Mouse (Mus musculus) embryonic facial prominence, embryonic 15.5 days (tissue): ENCODE data around the gene Tgm5. TPM values are rescaled to one million over a fixed set of nuclear protein-coding genes. Genes with fewer than 3 reads are reported as not detected.

Source experiments
- ATAC-seq: fragments of 200-750 bp; cut with Nextera tagmentation; 2 replicates; pipeline ENCODE4 v1.8.0; 2017; ENCODE audit warnings: low read depth, moderate TSS enrichment; ENCODE audit not compliant: insufficient number of reproducible peaks, low FRiP score, low TSS enrichment
- H3K27ac ChIP-seq: fragments of 300-500 bp; sonication (generic); replicated peaks from 2 replicates; pipeline ENCODE4 v1.5.1; 2015; ENCODE audit warnings: mild to moderate bottlenecking, inconsistent platforms
- H3K27me3 ChIP-seq: fragments of 300-500 bp; sonication (generic); 2 replicates; pipeline ENCODE4 v1.6.1; 2015; ENCODE audit warnings: inconsistent platforms
- H3K36me3 ChIP-seq: fragments of 300-500 bp; sonication (generic); 2 replicates; pipeline ENCODE4 v1.6.1; 2015; ENCODE audit warnings: mild to moderate bottlenecking, inconsistent platforms
- H3K4me1 ChIP-seq: fragments of 300-500 bp; sonication (generic); 2 replicates; pipeline ENCODE4 v1.6.1; 2015; ENCODE audit warnings: inconsistent platforms
- H3K4me2 ChIP-seq: fragments of 300-500 bp; sonication (generic); replicated peaks from 2 replicates; pipeline ENCODE4 v1.6.1; 2015; ENCODE audit warnings: mild to moderate bottlenecking, inconsistent platforms
- H3K4me3 ChIP-seq: fragments of 300-500 bp; sonication (generic); replicated peaks from 2 replicates; pipeline ENCODE4 v1.5.1; 2015; ENCODE audit warnings: mild to moderate bottlenecking, inconsistent platforms
- H3K9ac ChIP-seq: fragments of 300-500 bp; sonication (generic); 2 replicates; pipeline ENCODE4 v1.6.1; 2015; ENCODE audit warnings: inconsistent platforms
- H3K9me3 ChIP-seq: fragments of 300-500 bp; sonication (generic); replicated peaks from 2 replicates; pipeline ENCODE4 v1.6.1; 2016; ENCODE audit warnings: inconsistent platforms
- WGBS: fragments of 180-500 bp; shearing (Covaris S2); methylation state at CpG from one replicate; pipeline ENCODE4 v1.1.7; 2015; 5-methylcytosine and 5-hydroxymethylcytosine counted together
- polyA plus RNA-seq: library from polyadenylated mRNA; unstranded; fragments of >200 nt; fragmentation: Nextera tagmentation; extraction: Ambion mirVana; gene quantifications from 2 replicates; pipeline ENCODE4 v1.2.1, GENCODE M21; 2015

The Tgm5 gene
- polyA plus RNA-seq, 1 experiment from 2014 or later = 3.5 TPM

- no peak overlapping the region for H3K4me3 ChIP-seq
- no peak overlapping the region for H3K9ac ChIP-seq
- 86% methylated on average over 3 of the region's 3 CpGs for WGBS
- no peak for ATAC-seq
- no peak overlapping the region for H3K27ac ChIP-seq
- H3K4me1 ChIP-seq = no peaks in the 10 kb centered on the region
- H3K27me3 ChIP-seq = no peaks in the 10 kb centered on the region
- H3K36me3 ChIP-seq = no peaks in the 10 kb centered on the region
- H3K9me3 ChIP-seq = no peaks in the 10 kb centered on the region
- H3K4me2 ChIP-seq = no peak overlapping the region
Measured at GRCm38 (mm10) chr2:121088507-121088906, 2.9 kb upstream of the Tgm5 start.

- 82% methylated on average over 1 of the region's 1 CpGs for WGBS
- H3K9me3 ChIP-seq = no peaks in the 10 kb centered on the region
- ATAC-seq = no peak
Measured at GRCm38 (mm10) chr2:121082626-121083025, 3.0 kb downstream of the Tgm5 start.

GRCm38 (mm10) chr2:121074747-121075146 is 10.9 kb downstream of the Tgm5 start:
- no peak overlapping the region for H3K4me3 ChIP-seq
- whole genome bisulfite sequencing = 72% methylated on average over 7 of the region's 7 CpGs

More at GRCm38 (mm10) chr2:121082626-121083025, 3.0 kb downstream of the Tgm5 start:
- no peak overlapping the region for H3K4me2 ChIP-seq
- no peak overlapping the region for H3K27ac ChIP-seq
- no peaks in the 10 kb centered on the region for H3K4me1 ChIP-seq
- H3K27me3 ChIP-seq = no peaks in the 10 kb centered on the region
- no peak overlapping the region for H3K4me3 ChIP-seq
- no peaks in the 10 kb centered on the region for H3K36me3 ChIP-seq
- H3K9ac ChIP-seq = no peak overlapping the region

GRCm38 (mm10) chr2:121071871-121072270 is 13.8 kb downstream of the Tgm5 start:
- Histone ChIP-seq H3K4me1 (no peaks in the 10 kb centered on the region), H3K9ac (no peak overlapping the region), H3K27me3 (no peaks in the 10 kb centered on the region), H3K36me3 (no peaks in the 10 kb centered on the region), H3K27ac (no peak overlapping the region), H3K4me2 (no peak overlapping the region), H3K9me3 (no peaks in the 10 kb centered on the region), H3K4me3 (no peak overlapping the region)
- 77% methylated on average over 6 of the region's 6 CpGs for WGBS
- ATAC-seq = no peak

More at GRCm38 (mm10) chr2:121074747-121075146, 10.9 kb downstream of the Tgm5 start:
- no peaks in the 10 kb centered on the region for H3K9me3 ChIP-seq
- no peak overlapping the region for H3K9ac ChIP-seq
- H3K36me3 ChIP-seq = no peaks in the 10 kb centered on the region
- no peaks in the 10 kb centered on the region for H3K4me1 ChIP-seq
- ATAC-seq = no peak
- no peak overlapping the region for H3K27ac ChIP-seq
- H3K27me3 ChIP-seq = no peaks in the 10 kb centered on the region
- no peak overlapping the region for H3K4me2 ChIP-seq

- Histone ChIP-seq H3K9ac (no peak overlapping the region), H3K9me3 (no peaks in the 10 kb centered on the region), H3K4me3 (no peak overlapping the region), H3K27ac (no peak overlapping the region), H3K27me3 (no peaks in the 10 kb centered on the region), H3K4me1 (no peaks in the 10 kb centered on the region), H3K4me2 (no peak overlapping the region), H3K36me3 (no peaks in the 10 kb centered on the region)
- no peak for ATAC-seq
- 67% methylated on average over 6 of the region's 6 CpGs for WGBS
Measured at GRCm38 (mm10) chr2:121069506-121069905, 16.1 kb downstream of the Tgm5 start.

GRCm38 (mm10) chr2:121067116-121067515 is 18.5 kb downstream of the Tgm5 start:
- WGBS = 57% methylated on average over 4 of the region's 4 CpGs
- Histone ChIP-seq H3K4me3 (no peak overlapping the region), H3K4me2 (no peak overlapping the region), H3K9ac (no peak overlapping the region), H3K36me3 (no peaks in the 10 kb centered on the region), H3K9me3 (no peaks in the 10 kb centered on the region), H3K27me3 (no peaks in the 10 kb centered on the region), H3K27ac (no peak overlapping the region), H3K4me1 (no peaks in the 10 kb centered on the region)
- ATAC-seq = no peak

- no peaks in the 10 kb centered on the region for H3K9me3 ChIP-seq
- H3K9ac ChIP-seq = no peak overlapping the region
- H3K36me3 ChIP-seq = no peaks in the 10 kb centered on the region
- WGBS = 85% methylated on average over 2 of the region's 2 CpGs
- H3K4me1 ChIP-seq = no peaks in the 10 kb centered on the region
- no peak for ATAC-seq
- no peak overlapping the region for H3K27ac ChIP-seq
- H3K4me3 ChIP-seq = no peak overlapping the region
- no peaks in the 10 kb centered on the region for H3K27me3 ChIP-seq
- H3K4me2 ChIP-seq = no peak overlapping the region
Measured at GRCm38 (mm10) chr2:121061315-121061714, 24.3 kb downstream of the Tgm5 start.

GRCm38 (mm10) chr2:121057997-121058396 is 27.6 kb downstream of the Tgm5 start:
- WGBS = 68% methylated on average over 6 of the region's 6 CpGs
- no peaks in the 10 kb centered on the region for H3K27me3 ChIP-seq
- no peak overlapping the region for H3K9ac ChIP-seq
- no peak overlapping the region for H3K4me2 ChIP-seq
- ATAC-seq = no peak
- no peaks in the 10 kb centered on the region for H3K4me1 ChIP-seq
- no peaks in the 10 kb centered on the region for H3K9me3 ChIP-seq
- no peak overlapping the region for H3K27ac ChIP-seq
- H3K36me3 ChIP-seq = no peaks in the 10 kb centered on the region
- H3K4me3 ChIP-seq = no peak overlapping the region

GRCm38 (mm10) chr2:121055915-121056314 is 29.7 kb downstream of the Tgm5 start:
- H3K4me2 ChIP-seq = no peak overlapping the region
- H3K4me1 ChIP-seq = no peaks in the 10 kb centered on the region
- no peak for ATAC-seq
- H3K27ac ChIP-seq = no peak overlapping the region
- 80% methylated on average over 6 of the region's 6 CpGs for WGBS
- H3K36me3 ChIP-seq = no peaks in the 10 kb centered on the region
- no peak overlapping the region for H3K9ac ChIP-seq
- H3K9me3 ChIP-seq = no peaks in the 10 kb centered on the region
- no peak overlapping the region for H3K4me3 ChIP-seq
- H3K27me3 ChIP-seq = no peaks in the 10 kb centered on the region

GRCm38 (mm10) chr2:121054060-121054459 is 31.6 kb downstream of the Tgm5 start:
- Histone ChIP-seq H3K4me1 (no peaks in the 10 kb centered on the region), H3K27me3 (no peaks in the 10 kb centered on the region), H3K9me3 (no peaks in the 10 kb centered on the region), H3K27ac (no peak overlapping the region), H3K9ac (no peak overlapping the region), H3K4me2 (no peak overlapping the region), H3K36me3 (no peaks in the 10 kb centered on the region), H3K4me3 (no peak overlapping the region)
- ATAC-seq = no peak
- 67% methylated on average over 2 of the region's 2 CpGs for WGBS

GRCm38 (mm10) chr2:121052176-121052575 is 33.5 kb downstream of the Tgm5 start:
- ATAC-seq = no peak
- Histone ChIP-seq H3K4me3 (no peak overlapping the region), H3K4me1 (no peaks in the 10 kb centered on the region), H3K27ac (no peak overlapping the region), H3K27me3 (no peaks in the 10 kb centered on the region), H3K9ac (no peak overlapping the region), H3K9me3 (no peaks in the 10 kb centered on the region), H3K4me2 (no peak overlapping the region), H3K36me3 (no peaks in the 10 kb centered on the region)
- 86% methylated on average over 5 of the region's 5 CpGs for WGBS

GRCm38 (mm10) chr2:121045653-121046052 is 40.0 kb downstream of the Tgm5 start:
- WGBS = 74% methylated on average over 4 of the region's 4 CpGs
- no peaks in the 10 kb centered on the region for H3K27me3 ChIP-seq

More at GRCm38 (mm10) chr2:121045653-121046052, 40.0 kb downstream of the Tgm5 start:
- Histone ChIP-seq H3K4me3 (no peak overlapping the region), H3K4me2 (no peak overlapping the region), H3K36me3 (no peaks in the 10 kb centered on the region), H3K4me1 (no peaks in the 10 kb centered on the region), H3K27ac (no peak overlapping the region), H3K9ac (no peak overlapping the region), H3K9me3 (no peaks in the 10 kb centered on the region)
- ATAC-seq = no peak
